ENCODE assay signal across 8 mouse cellular contexts in the genomic region with DNA sequence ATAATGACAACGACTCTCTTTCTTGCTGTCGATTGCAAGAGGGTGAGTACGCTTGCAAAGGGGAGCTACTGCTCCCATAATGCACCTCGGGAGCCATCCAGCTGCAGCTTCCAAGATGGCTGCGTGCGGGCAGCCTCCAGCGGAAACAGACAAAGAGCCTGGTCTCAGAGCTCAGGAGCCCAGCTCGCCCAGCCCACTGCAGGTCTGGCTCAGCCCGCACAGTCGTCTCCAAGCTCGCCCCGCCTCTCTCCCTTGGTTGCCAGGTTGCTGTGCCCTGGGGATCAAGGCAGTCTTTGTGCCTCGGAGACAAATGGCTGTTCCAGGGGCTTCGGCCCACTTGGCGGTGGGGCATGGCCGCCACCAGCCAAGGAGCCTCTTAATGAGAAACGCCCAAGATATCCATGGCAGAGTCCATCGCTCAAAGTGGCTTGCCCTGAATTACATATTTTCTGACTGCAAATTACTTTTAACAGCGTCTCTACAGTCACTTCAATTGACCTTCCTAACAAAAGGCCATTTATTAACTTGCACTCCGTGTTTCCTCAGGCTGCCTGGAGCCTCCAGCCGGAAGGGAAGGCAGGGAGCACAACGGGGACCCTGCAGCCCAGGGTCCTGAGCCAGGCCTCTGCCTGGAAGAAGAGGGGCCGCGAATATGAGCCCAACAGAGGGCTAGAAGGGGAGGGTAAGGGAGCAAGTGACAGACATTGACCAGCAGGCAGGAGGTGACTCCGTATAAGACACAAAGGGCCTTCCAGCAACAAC. TPM values are rescaled to one million over a fixed set of nuclear protein-coding genes. Genes with fewer than 3 reads are reported as not detected.
DNase-seq lines count a peak whose midpoint lies in the region; ATAC-seq and TF ChIP-seq lines count a peak whose summit lies in the region.

No protein-coding gene starts in this region.

- TF ChIP-seq POLR2A in testis, adult 2 months (IDR thresholded peaks at IDR 0.05; ENCODE audit: control insufficient read depth, low read depth, low read length): peak; percentile 92

- no peaks in the 10 kb centered on the region for H3K27me3 ChIP-seq in intestine, embryonic 16.5 days (replicated peaks; ENCODE audit: control insufficient read depth, insufficient read depth, low read length)
- H3K27me3 ChIP-seq in midbrain, embryonic 15.5 days (replicated peaks): no peaks in the 10 kb centered on the region
- no peaks in the 10 kb centered on the region for H3K27me3 ChIP-seq in testis, adult 2 months (ENCODE audit: control insufficient read depth, insufficient read depth, low read length)

- peak; percentile 76 for DNase-seq in adrenal gland, postnatal 36 days
- peak; percentile 93 for DNase-seq in embryo, embryonic 11 days
- peak; percentile 75 for DNase-seq in gastrocnemius, postnatal 14 days
- peak; percentile 82 to 85 for DNase-seq in left cerebral cortex, postnatal 10 days (ENCODE audit: extremely low spot score in 1 of 2, low spot score in 2 of 2)
- no peak for DNase-seq in thymus, adult 18-20 months

- peaks cover 29% of the 10 kb centered on the region for H3K4me1 ChIP-seq in intestine, embryonic 16.5 days (ENCODE audit: control insufficient read depth, insufficient read depth, low read length)
- peaks cover 52% of the 10 kb centered on the region for H3K4me1 ChIP-seq in midbrain, embryonic 15.5 days
- peaks cover 7% of the 10 kb centered on the region for H3K4me1 ChIP-seq in testis, adult 2 months (ENCODE audit: control insufficient read depth, insufficient read depth, low read length)

- WGBS in intestine, embryonic 16.5 days: 34% methylated on average over 25 of the region's 25 CpGs
- WGBS in midbrain, embryonic 15.5 days: 4% methylated on average over 25 of the region's 25 CpGs

- ATAC-seq in intestine, embryonic 16.5 days: peak; percentile 70
- ATAC-seq in midbrain, embryonic 15.5 days (replicated peaks): peak; percentile 84

- H3K9me3 ChIP-seq in intestine, embryonic 16.5 days (ENCODE audit: control insufficient read depth, low read length): no peaks in the 10 kb centered on the region
- no peaks in the 10 kb centered on the region for H3K9me3 ChIP-seq in midbrain, embryonic 15.5 days

- H3K36me3 ChIP-seq in intestine, embryonic 16.5 days (ENCODE audit: control insufficient read depth, insufficient read depth, low read length): no peaks in the 10 kb centered on the region
- H3K36me3 ChIP-seq in midbrain, embryonic 15.5 days (replicated peaks): peaks cover 22% of the 10 kb centered on the region
- no peaks in the 10 kb centered on the region for H3K36me3 ChIP-seq in testis, adult 2 months (ENCODE audit: control insufficient read depth, insufficient read depth, low read length)

- peak overlapping the region; percentile 51 for H3K4me2 ChIP-seq in intestine, embryonic 16.5 days (ENCODE audit: low read depth, low read length)
- H3K4me2 ChIP-seq in midbrain, embryonic 15.5 days: peak overlapping the region; percentile 30

- no peak overlapping the region for H3K4me3 ChIP-seq in intestine, embryonic 16.5 days (ENCODE audit: low read length)
- no peak overlapping the region for H3K4me3 ChIP-seq in midbrain, embryonic 15.5 days
- H3K4me3 ChIP-seq in testis, adult 2 months (ENCODE audit: control insufficient read depth, low read depth, low read length): peak overlapping the region; percentile 95

- H3K9ac ChIP-seq in intestine, embryonic 16.5 days (ENCODE audit: low read depth, low read length): 0 out of 2 replicates have a peak overlapping the region, but pooled peaks have one; percentile 38
- no peak overlapping the region; the same call in 1 of the 2 replicates for H3K9ac ChIP-seq in midbrain, embryonic 15.5 days

- intact Hi-C loops in gastrocnemius, postnatal 14 days (cut with DNase I; ENCODE audit: low total_unique reads): no loop called here
- intact Hi-C loops in left cerebral cortex, postnatal 10 days (cut with DNase I): no loop called here

- TF ChIP-seq CTCF in testis, adult 2 months (IDR thresholded peaks at IDR 0.05; ENCODE audit: control insufficient read depth, insufficient read depth, insufficient replicate concordance, low read depth, low read length): no peak

- peak overlapping the region; percentile 72 for H3K27ac ChIP-seq in intestine, embryonic 16.5 days (ENCODE audit: low read length)
- H3K27ac ChIP-seq in midbrain, embryonic 15.5 days: peak overlapping the region; percentile 94
- peak overlapping the region; percentile 94 for H3K27ac ChIP-seq in testis, adult 2 months (ENCODE audit: control insufficient read depth, insufficient read depth, low read depth, low read length)

RNA-seq across cellular contexts. Expression of gene Mvb12b, which starts 11.0 kb away (rescaled TPM):
- total RNA-seq in adrenal gland, postnatal 36 days (2021): 10 to 100 TPM; 19.7 to 22.7 TPM
- total RNA-seq in gastrocnemius, postnatal 14 days (2021): 10 to 100 TPM; 14.9 to 20.7 TPM
- 7.9 and 8.5 TPM in 2 replicates for polyA plus RNA-seq in intestine, embryonic 16.5 days (2015; fragmentation: Nextera tagmentation; extraction: Ambion mirVana)
- 100 to 1,000 TPM; 108 to 114 TPM for total RNA-seq in left cerebral cortex, postnatal 10 days (2021)
- polyA plus RNA-seq in midbrain, embryonic 15.5 days (2015; fragmentation: Nextera tagmentation; extraction: Ambion mirVana): 67.0 and 69.2 TPM in 2 replicates
- 2.0 and 2.5 TPM in 2 replicates for polyA plus RNA-seq in testis, adult 2 months (2012; rRNA removed)

Comparison
In these comparisons a context has a peak if more than half of its experiments do, and no peak if none do; other contexts are left out.
1. DNase-seq: peak in adrenal gland, postnatal 36 days (2 of 2), embryo, embryonic 11 days (single experiment), gastrocnemius, postnatal 14 days (single experiment) and left cerebral cortex, postnatal 10 days (2 of 2); none in thymus, adult 18-20 months (0 of 2).
2. RNA of gene Mvb12b, which starts 11.0 kb away (total RNA-seq): 108 to 114 TPM in left cerebral cortex, postnatal 10 days; 19.7 to 22.7 TPM in adrenal gland, postnatal 36 days and 14.9 to 20.7 TPM in gastrocnemius, postnatal 14 days; every median in the first group is over 4 times any median in the second.
3. Peak in every context shown above with its lines, with median percentiles within 50 percentile points of each other: H3K27ac ChIP-seq.